Mouse (Mus musculus): ENCODE data around the gene Fh1.

- peak; percentile 56 for TF ChIP-seq CTCF (IDR thresholded peaks at IDR 0.05)
- TF ChIP-seq POLR2A (IDR thresholded peaks at IDR 0.05; ENCODE audit: insufficient read depth, low read depth, low read length), result no peak
- no peak for TF ChIP-seq EP300 (IDR thresholded peaks at IDR 0.05; ENCODE audit: insufficient read depth, low read depth, low read length)
Measured at GRCm38 (mm10) chr1:175671626-175672025, 46.2 kb upstream of the Fh1 start.
